Mouse (Mus musculus): Measurements from ENCODE around the gene Nfat5.
A peak's percentile ranks its signal among the peaks of the same experiment; 100 is the strongest.

Gene Nfat5

DNA sequence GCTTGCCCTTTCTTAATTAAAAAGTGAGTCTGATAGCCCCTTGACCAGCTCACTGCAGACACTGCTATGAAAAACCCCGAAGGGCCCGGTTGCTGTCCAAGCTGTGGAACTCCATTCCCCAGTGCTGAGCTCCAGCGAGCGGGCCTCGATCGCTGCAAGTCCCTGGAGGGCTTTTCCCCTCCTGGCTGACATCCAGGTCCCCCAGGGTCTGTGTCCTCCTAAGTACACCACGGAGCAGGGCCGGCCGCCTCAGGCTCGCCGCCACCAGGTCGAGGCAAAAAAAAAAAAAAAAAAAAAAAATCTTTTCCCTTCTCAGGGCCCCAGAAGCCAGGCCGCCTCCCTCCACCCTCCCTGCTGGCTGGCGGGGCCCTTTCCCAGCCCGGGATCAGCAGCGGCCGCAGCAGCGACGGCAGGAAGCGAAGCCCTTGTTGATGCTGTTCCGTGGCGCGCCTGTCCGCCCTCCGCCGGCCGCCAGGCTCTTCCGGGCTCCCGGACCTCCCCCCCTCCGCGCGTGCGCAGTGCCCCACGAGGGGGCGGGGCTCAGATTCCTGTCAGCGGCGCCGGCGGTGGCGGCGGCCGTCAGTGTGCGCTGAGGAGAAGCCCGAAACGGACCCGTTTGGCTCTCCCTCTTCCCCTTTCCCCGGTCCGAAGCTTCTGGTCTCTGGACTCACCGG, at the start of gene Nfat5:
Gene Nfat5 (plus strand): TSS at position 543 of the 674 bp plus-strand sequence.
- peak; percentile 94 for DNase-seq

DNA sequence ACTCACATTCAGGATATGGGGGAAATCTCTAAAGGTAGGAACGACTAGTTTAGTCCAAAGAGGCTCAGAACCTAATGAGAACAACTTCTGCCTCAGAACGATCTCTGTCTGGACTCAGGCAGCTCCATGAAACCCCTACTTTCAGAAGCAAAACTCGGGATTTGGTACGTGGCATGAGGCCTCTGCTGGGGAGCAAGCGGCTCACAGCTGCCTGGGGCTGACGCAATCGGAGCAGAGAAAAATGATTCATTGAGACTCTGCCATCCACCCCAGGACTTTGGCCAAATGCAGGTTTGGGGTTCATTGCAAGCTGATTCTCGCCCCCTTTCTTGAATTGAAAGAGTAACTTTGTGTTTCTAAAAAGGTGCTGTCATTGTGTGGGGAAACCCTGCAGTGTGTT, 49.1 kb upstream of the Nfat5 start:
- no peak for DNase-seq

DNA sequence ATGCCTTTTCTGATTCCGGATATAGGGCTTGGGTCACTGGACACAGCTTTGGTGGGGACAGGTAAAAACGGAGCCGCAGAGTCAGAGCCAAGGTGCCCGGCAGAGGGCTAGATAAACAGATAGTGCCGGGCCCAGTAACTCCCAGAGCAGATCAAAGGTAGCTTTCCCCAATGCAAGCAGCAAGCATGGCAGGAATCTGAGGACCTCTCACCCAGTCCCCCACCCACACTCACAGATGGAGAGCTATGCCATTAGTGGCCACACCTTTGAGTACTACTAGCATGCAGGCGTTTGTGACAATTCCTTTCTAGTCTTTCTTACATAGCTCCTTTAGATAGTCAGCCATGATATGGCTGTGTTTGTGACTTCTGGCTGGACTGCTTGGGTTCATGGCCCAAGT, 44.8 kb upstream of the Nfat5 start:
- no peak for DNase-seq

DNA sequence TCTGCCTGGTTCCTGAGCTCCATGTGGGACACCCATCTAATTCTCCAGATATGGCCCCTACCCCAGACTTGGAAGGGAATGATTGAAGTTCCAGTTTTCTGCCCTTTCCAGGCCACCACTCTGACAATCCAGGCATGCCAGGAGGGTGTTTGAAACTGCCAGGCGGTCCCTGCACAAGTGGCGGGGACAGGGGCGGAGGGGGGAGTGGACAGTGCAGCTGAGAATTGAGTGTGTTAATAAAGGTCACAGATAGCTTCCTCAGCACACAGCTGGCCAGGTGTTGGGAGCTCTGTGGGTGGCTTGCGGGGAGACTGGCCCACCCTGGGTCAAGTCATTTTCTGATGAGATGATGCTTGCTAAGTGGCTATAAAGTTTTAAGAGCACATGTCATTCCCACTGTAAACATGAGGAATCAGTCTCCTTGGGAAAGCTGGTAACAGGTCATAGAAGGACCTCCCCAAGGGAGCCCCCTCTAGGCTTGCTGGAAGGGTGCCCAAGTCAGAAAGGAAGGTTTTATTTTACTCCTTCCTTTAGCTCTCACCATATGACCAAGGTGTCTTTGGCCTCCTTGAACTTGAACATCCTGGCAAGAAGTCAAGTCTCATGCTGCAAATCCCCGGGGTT, 41.7 kb upstream of the Nfat5 start:
- DNase-seq, result no peak

DNA sequence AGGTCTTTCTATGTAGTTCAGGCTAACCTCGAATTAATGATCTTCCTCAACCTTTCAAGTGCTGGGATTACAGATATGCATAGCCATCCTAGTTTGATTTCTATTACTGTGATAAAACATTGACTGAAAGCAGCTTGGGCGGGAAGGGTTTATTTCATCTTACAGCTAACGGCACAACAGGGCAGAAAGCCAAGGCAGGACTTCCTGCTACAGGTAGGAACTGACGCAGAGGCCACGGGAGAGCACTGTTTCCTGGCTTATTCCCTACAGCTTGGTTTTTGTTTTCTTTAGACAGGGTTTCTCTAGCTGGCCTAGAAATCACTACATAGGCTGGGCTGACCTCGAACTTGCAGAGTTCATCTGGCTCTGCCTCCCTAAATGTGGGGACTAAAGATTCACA, 40.1 kb upstream of the Nfat5 start:
- no peak for DNase-seq

DNA sequence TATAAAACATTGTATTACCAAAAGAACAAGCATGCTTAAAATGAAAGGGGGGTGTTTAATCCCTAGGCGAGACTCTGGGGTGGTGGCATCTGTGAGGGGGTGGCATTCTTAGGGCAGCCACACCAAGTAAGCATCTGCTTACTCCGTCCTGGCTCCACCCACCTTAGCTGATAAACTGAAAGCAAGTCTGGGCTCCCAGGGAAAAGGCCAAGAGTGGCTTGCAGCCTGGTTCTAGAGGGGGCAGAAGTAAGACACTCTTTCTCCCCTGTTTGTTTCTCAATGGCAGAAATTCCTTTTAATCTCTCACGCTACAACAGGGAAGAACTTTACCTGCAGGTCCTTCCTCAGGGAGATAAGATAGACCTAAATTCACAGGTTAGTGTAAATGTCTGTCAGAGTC, 38.9 kb upstream of the Nfat5 start:
- DNase-seq, result no peak

DNA sequence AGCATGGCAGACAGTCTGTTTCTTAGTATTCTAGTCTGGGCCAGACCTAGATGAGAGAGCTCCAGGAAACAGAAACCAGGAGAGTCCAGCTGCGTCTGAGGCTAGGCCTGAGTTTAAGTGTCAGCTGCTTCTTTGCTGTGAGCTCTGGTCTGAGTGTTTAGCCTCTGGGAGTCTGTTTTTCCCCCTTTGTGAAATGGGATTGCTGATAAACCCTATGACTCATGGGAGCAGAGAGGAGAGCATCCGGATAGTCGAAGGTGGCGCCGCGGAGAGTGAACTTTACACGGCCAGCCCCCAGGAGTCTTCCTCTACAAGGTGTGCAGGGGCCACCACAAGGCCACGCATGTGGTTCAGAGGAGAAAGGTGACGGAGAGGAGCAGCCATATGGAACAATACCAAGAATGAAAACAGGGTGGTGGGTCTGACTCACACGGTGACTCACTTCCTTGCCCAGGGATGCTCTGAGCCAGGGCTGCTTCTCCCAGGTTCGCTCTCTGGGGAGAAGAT, 38.3 kb upstream of the Nfat5 start:
- no peak for DNase-seq

DNA sequence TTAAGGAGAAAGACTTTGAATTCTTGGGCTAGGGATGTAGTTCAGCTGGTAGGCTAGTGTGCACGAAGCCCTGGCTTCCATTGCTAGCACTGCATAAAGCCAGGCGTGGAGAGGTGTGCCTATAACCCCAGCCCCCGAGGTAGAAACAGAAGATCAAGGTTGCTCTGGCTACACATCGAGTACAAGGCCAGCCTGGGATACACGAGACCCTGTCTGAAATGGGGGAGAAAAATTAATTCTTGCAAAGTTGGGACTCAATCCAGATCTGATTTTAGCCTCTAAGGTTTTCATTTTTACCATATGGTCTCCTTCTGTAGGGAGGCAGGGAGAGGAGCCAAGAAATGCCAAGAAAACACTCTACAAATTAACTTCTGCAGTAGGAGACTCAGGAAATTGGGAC, 36.0 kb upstream of the Nfat5 start:
- peak; percentile 11 for DNase-seq

DNA sequence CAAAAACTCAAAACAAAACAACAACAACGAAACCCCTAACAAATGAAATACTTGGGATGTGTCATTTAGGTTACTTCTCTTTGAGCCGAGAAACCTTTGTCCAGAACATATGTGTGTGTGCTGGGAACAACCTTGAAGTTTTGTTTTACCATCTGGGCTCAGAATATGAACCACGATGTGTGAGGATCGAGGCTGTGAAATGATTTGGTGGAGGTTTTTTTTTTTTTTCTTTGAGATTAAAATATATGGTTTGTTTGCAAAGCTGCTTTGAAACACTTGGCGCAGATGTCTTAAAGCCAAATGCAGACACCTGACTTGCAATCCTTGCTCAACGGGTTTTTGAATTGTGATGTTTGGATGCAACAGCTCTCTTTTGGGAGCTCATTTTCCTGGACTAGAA, 33.1 kb upstream of the Nfat5 start:
- DNase-seq, result no peak

DNA sequence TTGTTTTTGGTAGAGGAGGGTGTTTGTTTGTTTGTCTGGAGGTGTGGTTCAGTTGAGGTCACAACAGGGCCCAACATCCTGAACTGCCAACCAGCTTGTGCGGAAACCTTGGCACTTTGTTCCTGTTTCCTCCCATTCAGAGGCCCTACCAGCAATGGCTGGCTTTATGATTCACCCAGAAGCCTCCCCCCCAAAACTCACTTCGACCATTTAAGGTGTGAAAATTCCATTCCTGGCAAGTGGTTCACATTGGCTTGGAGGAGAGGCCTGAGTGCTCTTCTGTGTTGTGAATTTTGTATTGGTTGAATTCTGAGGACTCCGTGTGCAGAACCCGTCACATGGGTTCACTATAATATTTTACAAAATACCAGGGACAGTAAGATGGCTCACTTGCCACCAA, 32.1 kb upstream of the Nfat5 start:
- DNase-seq, result no peak

DNA sequence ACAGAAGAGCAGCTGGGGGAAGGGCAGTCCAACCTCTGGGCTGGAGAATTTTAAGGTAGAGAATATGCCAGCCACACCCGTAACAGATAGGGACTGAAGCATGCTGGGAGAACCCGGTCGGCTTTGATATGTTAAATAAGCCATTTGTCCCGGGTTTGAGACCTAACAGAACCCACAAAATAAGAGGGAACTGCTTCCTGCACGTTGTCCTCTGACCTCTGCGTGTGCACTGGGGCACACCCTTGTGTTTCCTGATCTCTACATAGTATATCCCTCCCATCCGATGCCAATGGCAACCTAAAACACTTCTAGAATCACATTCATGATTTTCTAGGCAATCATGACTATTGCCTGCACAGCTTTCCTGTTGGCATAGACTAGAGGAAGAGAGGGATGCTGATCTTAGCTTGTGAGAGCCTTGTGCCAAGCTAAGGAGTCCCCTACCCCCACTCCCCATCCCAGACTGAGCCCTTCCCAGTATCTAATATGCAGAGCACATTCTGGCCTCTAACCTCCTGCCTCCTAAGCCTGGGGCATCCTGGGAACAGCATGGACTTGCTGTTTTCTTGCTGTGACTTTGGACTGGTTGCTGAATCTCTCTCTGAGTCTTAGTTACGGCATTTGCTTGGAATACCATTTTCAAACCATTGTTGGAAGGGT, 31.1 kb upstream of the Nfat5 start:
- DNase-seq, result no peak

DNA sequence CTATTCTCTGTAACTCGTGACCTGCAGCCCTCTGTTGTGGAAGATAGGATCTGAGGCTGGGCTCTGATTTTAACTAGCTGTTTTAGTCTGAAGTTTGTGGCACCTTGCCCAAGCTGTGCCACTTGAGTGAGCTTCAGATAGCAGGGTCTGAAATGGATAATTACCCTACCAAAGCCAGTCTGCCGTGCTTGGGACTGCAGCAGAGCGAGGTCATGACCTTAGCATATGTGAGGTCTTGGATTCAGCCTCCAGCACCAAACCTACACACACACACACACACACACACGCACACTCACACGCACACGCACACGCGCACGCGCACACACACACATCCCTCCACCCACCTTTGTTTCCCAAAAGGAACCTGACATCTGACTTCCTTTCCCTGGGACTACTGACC, 27.5 kb upstream of the Nfat5 start:
- DNase-seq, result no peak

DNA sequence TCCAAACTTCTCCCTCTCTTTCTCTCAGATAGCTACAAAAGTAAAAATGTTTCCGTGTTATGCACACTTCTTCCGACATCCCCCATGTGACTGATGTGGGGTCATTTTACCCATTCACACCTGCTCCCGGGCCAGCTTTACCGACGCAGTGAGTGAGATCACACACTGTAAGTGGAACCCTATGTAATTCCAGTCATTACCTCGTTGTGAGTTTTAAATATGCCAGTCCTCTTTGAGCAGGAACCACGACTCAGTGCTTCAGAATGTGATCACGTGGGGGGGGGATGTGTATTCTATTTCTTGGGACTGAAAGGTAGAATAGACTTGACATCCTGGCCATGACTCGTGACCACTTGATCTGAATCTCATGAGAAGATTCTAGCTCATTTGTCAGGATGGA, 24.8 kb upstream of the Nfat5 start:
- no peak for DNase-seq

DNA sequence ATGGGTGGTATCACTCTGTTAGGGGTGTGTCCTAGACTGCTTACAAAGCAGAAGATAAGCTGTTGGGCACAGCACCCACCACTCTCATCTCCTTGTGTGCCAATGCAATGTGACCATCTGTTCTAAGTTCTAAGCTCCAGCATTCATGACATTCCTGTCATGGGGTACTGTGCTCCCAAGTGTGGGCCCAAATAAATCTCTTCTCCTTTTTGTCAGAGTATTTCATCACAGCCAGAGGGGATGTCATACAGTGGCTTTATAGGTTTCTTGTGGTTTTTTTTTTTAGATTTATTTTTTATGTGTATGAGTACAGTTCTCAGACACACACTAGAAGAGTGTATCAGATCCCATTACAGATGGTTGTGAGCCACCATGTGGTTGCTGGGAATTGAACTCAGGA, 24.1 kb upstream of the Nfat5 start:
- no peak for DNase-seq

DNA sequence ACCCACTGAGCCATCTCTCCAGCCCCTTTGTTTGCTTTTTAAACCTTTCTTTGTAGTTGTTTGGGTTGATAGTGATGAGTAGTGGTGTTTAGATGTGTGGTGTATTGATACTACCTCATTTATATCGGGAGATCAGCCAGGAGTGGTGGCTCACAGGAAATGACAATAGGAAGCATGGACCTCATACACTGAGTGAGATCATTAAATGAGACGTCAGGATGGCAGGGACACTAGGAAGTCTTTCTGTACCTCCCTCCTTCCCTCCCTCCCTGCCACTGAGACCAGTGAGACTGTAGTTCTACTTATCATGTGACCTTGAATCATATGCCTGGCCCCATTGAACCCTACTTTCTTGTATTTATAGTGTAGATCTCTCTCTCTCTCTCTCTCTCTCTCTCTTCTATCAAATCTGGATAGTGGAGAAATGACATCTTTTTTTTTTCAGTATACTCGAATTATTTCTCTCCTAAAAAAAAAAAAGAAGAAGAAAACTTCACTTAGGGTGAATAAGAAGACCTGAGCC, 23.6 kb upstream of the Nfat5 start:
- no peak for DNase-seq

DNA sequence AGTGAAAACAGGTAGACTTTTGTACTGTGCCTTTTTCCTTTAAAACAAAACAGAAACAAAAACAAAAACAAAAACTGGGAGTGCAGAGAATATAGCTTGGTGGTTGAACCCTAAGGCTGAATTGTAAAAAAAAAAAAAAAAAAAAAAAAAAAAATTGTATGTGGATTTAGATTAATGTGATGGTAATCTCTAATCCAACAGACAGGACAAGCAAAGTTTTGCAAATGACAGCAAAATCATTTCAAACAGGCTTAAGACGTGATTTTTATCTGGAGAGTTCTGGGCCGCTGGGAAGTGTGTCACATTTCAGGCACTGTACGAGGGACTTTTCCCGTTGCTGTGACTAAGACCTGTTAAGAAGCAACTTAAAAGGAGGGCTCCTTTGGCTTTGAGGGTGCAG, 23.0 kb upstream of the Nfat5 start:
- no peak for DNase-seq

DNA sequence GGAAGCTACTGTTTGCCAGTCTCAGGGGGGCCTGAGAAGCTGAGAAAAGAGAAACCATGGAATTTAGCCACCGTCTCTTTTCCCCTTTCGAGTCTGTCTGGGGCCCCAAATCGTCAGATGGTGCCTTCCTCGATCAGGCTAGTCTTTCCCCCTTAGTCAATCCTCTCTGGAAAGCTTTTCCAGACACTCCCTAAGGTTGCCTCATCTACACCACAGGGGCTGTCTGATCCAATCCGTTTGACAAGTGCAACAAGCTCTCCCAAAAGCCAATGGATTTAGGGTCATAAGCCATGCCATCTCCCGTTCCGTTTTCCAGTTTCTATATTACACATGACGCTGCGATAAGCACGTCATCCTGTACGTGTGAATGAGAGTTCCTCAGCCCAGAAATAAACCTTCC, 22.5 kb upstream of the Nfat5 start:
- DNase-seq, result no peak

DNA sequence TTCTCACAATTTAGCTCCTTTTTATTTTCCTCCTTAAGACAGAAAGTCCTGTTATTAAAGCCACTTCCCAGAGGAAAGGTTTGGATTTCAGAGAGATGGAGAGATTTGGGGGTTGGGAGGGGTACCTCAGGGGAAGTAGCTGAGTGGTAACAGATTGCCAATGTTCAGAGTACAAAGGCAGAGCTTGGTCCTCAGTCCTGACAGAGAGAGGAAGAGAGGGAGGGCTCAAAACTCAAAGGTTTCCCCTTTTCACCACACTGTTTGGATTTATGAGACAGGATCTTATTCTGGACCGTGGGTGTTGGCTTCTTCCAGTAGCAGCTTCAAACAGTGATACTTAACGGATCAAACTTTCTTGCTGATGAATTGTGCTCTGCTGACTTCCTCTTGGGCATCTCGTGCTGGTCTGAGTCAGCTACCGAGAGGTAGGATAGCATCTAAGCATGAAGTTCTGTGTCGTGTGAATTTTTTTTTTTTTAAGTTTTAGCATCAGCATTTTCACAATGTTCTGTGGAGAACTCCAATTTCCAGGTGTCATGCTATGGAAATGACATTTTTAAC, 15.9 kb upstream of the Nfat5 start:
- no peak for DNase-seq

DNA sequence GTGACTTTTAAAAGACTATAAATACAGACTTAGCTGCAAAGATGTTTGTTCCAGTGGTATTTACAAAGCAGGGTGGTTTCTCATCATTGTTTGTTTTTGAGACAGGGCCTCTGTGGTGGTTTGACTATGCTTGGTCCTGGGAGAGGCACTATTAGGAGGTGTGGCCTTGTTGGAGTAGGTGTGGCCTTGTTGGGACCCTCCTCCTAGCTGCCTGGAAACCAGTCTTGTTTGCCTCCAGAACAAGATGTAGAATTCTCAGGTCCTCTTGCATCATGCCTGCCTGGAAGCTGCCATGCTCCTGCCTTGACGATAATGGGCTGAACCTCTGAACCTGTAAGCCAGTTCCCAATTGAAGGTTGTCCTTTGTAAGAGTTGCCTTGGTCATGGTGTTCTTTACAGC, 14.7 kb upstream of the Nfat5 start:
- DNase-seq, result no peak

DNA sequence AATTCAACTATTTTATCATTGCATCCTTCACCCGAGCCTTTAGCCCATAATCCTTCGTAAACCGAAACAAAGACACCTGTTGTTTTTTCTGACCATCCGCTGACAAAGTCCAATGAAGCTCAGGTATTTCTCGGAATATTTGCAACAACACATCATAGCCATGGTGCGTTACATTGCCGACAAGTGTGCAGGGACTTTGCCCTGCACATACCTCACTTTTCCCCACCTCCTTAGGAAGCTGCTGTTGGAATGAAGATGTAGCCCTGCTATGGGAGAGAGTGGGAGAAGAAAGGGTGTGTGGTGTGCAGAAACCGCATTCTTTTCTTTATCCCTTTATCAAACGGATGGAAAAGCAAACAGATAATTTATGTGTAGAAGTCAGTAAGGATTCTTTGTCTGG, 6.6 kb upstream of the Nfat5 start:
- no peak for DNase-seq

DNA sequence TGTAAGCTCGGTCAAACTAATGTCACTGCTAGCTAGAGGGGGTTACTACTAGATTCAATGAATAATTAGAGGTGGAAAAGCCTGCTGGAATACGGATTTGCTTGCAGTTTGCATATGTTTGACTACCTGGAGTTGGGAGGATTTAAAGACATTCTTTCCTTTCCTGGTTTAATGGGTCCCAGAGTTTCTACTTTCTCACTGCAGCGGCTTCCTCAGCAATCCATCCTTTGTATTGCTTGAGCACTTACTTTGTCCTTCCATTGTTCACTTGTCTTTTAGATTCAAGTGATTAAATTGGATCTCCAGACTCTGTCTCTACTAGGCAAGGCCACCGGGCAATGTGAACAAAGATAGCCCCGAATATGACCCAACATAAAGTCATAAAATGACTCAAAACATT, 5.7 kb upstream of the Nfat5 start:
- no peak for DNase-seq

DNA sequence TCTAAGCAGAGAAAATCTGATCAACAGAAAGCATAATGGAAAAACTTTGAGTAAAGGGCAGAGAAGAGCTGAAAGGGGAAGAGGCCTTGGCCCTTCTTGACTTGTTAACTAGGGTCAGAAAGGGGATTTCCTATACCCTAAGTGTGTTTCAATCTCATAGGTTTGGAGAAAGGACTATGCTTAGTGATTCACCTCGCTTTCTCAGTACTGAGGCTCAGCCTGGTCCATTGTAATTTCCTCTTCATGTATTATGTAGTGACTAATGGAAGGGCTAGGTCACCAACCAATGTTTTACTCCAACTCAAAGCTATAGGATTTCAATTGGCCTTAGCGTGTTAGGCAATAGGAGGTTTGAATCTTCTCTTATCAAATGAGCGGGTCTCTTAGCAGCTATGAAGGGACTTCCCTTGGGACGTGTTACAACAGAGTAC, 2.1 kb upstream of the Nfat5 start:
- no peak for DNase-seq

DNA sequence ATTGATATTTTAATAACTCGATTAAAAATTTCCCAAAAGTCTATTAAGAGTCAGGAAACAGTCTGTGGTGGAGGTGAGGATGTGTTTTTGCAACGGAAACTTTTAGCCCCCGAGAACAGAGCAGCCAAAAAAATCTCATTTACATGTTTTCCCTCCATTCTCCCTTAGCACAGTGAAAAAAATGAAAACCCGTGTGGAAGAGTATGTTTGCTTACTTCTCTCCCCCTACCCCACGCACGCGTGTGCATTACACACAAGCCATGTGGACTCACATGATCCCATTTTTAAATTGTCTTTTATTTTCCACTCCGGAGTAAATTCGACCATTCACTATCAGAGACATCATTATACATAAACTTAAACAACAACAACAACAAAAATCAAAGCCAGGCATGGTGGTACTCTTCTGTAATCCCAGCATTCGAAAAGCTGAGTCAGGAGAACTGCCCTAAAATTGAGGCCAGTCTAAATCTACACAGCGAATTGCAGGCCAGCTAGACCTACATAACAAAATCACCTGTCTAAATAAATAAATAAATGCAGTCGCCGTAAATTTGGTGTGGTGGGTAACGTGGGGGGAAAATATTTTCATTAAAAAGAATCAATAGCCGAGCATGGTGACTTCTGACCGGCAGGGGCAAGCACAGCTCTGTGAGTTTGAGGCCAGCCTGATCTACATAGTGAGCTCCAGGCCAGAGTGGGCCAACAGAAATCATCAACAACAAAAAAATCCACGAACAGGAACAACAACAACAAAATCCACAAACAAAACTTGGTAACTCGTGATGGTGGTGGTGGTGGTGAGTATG, 947 bp upstream of the Nfat5 start:
- no peak for DNase-seq
